Mouse (Mus musculus): ENCODE measurements around the gene Klf1. TPM values are rescaled to one million over a fixed set of nuclear protein-coding genes. Genes with fewer than 3 reads are reported as not detected.

The Klf1 gene
- 0.12 and 0.31 TPM in 2 replicates for polyA plus RNA-seq (2021; fragmentation: Nextera tagmentation)
- long read RNA-seq, experiment 1: 0 reads
- long read RNA-seq, experiment 2: 0 reads

GRCm38 (mm10) chr8:84901752-84902151, at the start of gene Klf1:
Gene Klf1, plus strand, starts transcription at chr8:84901928.

GRCm38 (mm10) chr8:84856864-84857441, 44.8 kb upstream of the Klf1 start, which contains the start of gene Farsa:
Gene Farsa, plus strand, starts transcription at chr8:84856989.

GRCm38 (mm10) chr8:84871376-84872308, 30.1 kb upstream of the Klf1 start, which contains the start of gene Syce2:
Gene Syce2, plus strand, starts transcription at chr8:84872111.

GRCm38 (mm10) chr8:84893709-84894134, 8.0 kb upstream of the Klf1 start, which contains the start of gene Gcdh:
Gene Gcdh, minus strand, starts transcription at chr8:84893921.

GRCm38 (mm10) chr8:84908421-84909161, 6.9 kb downstream of the Klf1 start, which contains the start of gene Dnase2a:
Gene Dnase2a, plus strand, starts transcription at chr8:84908560.

GRCm38 (mm10) chr8:84936962-84937546, 35.3 kb downstream of the Klf1 start, which contains the start of gene Mast1:
Gene Mast1, minus strand, starts transcription at chr8:84937359.

GRCm38 (mm10) chr8:84946528-84947240, 45.0 kb downstream of the Klf1 start, which contains the start of gene Rtbdn:
Gene Rtbdn, plus strand, starts transcription at chr8:84946991.

Other genes with a start within 250 kb of the Klf1 start
- gene Ier2, start 239.1 kb upstream of the Klf1 start, polyA plus RNA-seq (2021; fragmentation: Nextera tagmentation): 32.9 and 73.2 TPM in 2 replicates
- gene Trmt1, start 215.6 kb upstream of the Klf1 start, polyA plus RNA-seq (2021; fragmentation: Nextera tagmentation): 67.7 and 73.9 TPM in 2 replicates
- gene Nacc1, start 214.1 kb upstream of the Klf1 start, polyA plus RNA-seq (2021; fragmentation: Nextera tagmentation): 5.9 and 11.7 TPM in 2 replicates
- gene Lyl1, start 200.5 kb upstream of the Klf1 start, polyA plus RNA-seq (2021; fragmentation: Nextera tagmentation): 2.2 and 2.4 TPM in 2 replicates
- gene G430095P16Rik, start 178.9 kb upstream of the Klf1 start, polyA plus RNA-seq (2021; fragmentation: Nextera tagmentation): 0.23 TPM in 1 of 2 replicates, not detected in the other
- gene Nfix, start 101.6 kb upstream of the Klf1 start, polyA plus RNA-seq (2021; fragmentation: Nextera tagmentation): 137 and 163 TPM in 2 replicates
- 19.8 and 22.2 TPM in 2 replicates for gene Dand5, start 79.1 kb upstream of the Klf1 start, polyA plus RNA-seq (2021; fragmentation: Nextera tagmentation)
- 46.3 and 55.1 TPM in 2 replicates for gene Gadd45gip1, start 70.4 kb upstream of the Klf1 start, polyA plus RNA-seq (2021; fragmentation: Nextera tagmentation)
- 149 and 190 TPM in 2 replicates for gene Rad23a, start 61.3 kb upstream of the Klf1 start, polyA plus RNA-seq (2021; fragmentation: Nextera tagmentation)
- 138 and 151 TPM in 2 replicates for gene Calr, start 55.0 kb upstream of the Klf1 start, polyA plus RNA-seq (2021; fragmentation: Nextera tagmentation)
- gene Farsa, start 44.9 kb upstream of the Klf1 start, polyA plus RNA-seq (2021; fragmentation: Nextera tagmentation): 20.6 and 22.2 TPM in 2 replicates
- gene Syce2, start 29.8 kb upstream of the Klf1 start, polyA plus RNA-seq (2021; fragmentation: Nextera tagmentation): 7.5 and 8.4 TPM in 2 replicates
- 19.7 and 26.0 TPM in 2 replicates for gene Gcdh, start 8.0 kb upstream of the Klf1 start, polyA plus RNA-seq (2021; fragmentation: Nextera tagmentation)
- 4.7 and 4.8 TPM in 2 replicates for gene Dnase2a, start 6.6 kb downstream of the Klf1 start, polyA plus RNA-seq (2021; fragmentation: Nextera tagmentation)
- 9.3 and 21.9 TPM in 2 replicates for gene Mast1, start 35.4 kb downstream of the Klf1 start, polyA plus RNA-seq (2021; fragmentation: Nextera tagmentation)
- gene Rtbdn, start 45.1 kb downstream of the Klf1 start, polyA plus RNA-seq (2021; fragmentation: Nextera tagmentation): 0.22 and 0.26 TPM in 2 replicates
- gene Gm49661, start 67.5 kb downstream of the Klf1 start, polyA plus RNA-seq (2021; fragmentation: Nextera tagmentation): not detected in 2 replicates
- gene Prdx2, start 67.7 kb downstream of the Klf1 start, polyA plus RNA-seq (2021; fragmentation: Nextera tagmentation): 606 and 755 TPM in 2 replicates
- gene Rnaseh2a, start 67.8 kb downstream of the Klf1 start, polyA plus RNA-seq (2021; fragmentation: Nextera tagmentation): 49.5 and 54.5 TPM in 2 replicates
- gene Junb, start 76.8 kb downstream of the Klf1 start, polyA plus RNA-seq (2021; fragmentation: Nextera tagmentation): 127 and 330 TPM in 2 replicates
- 4.2 and 6.7 TPM in 2 replicates for gene Hook2, start 88.7 kb downstream of the Klf1 start, polyA plus RNA-seq (2021; fragmentation: Nextera tagmentation)
- gene Best2, start 112.6 kb downstream of the Klf1 start, polyA plus RNA-seq (2021; fragmentation: Nextera tagmentation): not detected in 2 replicates
- gene Asna1, start 123.4 kb downstream of the Klf1 start, polyA plus RNA-seq (2021; fragmentation: Nextera tagmentation): 30.3 and 93.5 TPM in 2 replicates
- 31.7 and 158 TPM in 2 replicates for gene Trir, start 124.9 kb downstream of the Klf1 start, polyA plus RNA-seq (2021; fragmentation: Nextera tagmentation)
- 25.2 and 34.4 TPM in 2 replicates for gene Tnpo2, start 135.0 kb downstream of the Klf1 start, polyA plus RNA-seq (2021; fragmentation: Nextera tagmentation)
- 12.5 and 21.0 TPM in 2 replicates for gene Fbxw9, start 158.1 kb downstream of the Klf1 start, polyA plus RNA-seq (2021; fragmentation: Nextera tagmentation)
- not detected in 2 replicates for gene Gm5741, start 166.1 kb downstream of the Klf1 start, polyA plus RNA-seq (2021; fragmentation: Nextera tagmentation)
- gene Dhps, start 169.8 kb downstream of the Klf1 start, polyA plus RNA-seq (2021; fragmentation: Nextera tagmentation): 72.9 and 74.5 TPM in 2 replicates
- 114 and 122 TPM in 2 replicates for gene Wdr83os, start 178.8 kb downstream of the Klf1 start, polyA plus RNA-seq (2021; fragmentation: Nextera tagmentation)
- gene Wdr83, start 179.4 kb downstream of the Klf1 start, polyA plus RNA-seq (2021; fragmentation: Nextera tagmentation): 30.0 and 38.6 TPM in 2 replicates
- gene Man2b1, start 181.3 kb downstream of the Klf1 start, polyA plus RNA-seq (2021; fragmentation: Nextera tagmentation): 13.9 and 19.1 TPM in 2 replicates
- 1.3 and 1.7 TPM in 2 replicates for gene Zfp791, start 221.2 kb downstream of the Klf1 start, polyA plus RNA-seq (2021; fragmentation: Nextera tagmentation)
- not detected in 2 replicates for gene Cks1brt, start 250.0 kb downstream of the Klf1 start, polyA plus RNA-seq (2021; fragmentation: Nextera tagmentation)

All from left cerebral cortex, adult 6 months (tissue).